Mouse (Mus musculus): ENCODE measurements around the gene Pcbd2.

- TF ChIP-seq CTCF (IDR thresholded peaks at IDR 0.05; ENCODE audit: extremely low read depth, insufficient read depth, insufficient read length, insufficient replicate concordance) (no peak), POLR2A (IDR thresholded peaks at IDR 0.05; ENCODE audit: low read depth, low read length) (no peak)
Observed at GRCm38 (mm10) chr13:55694110-55694509, 33.1 kb upstream of the Pcbd2 start.

All from spleen, adult 2 months (tissue).